Mouse (Mus musculus) embryonic facial prominence, embryonic 13.5 days (tissue): Measurements from ENCODE around the gene Mpp2. TPM values are rescaled to one million over a fixed set of nuclear protein-coding genes. Genes with fewer than 3 reads are reported as not detected.

ENCODE experiments used
- ATAC-seq: fragments of 200-750 bp; cut with Nextera tagmentation; 2 replicates; pipeline ENCODE4 v1.8.0; 2017; ENCODE audit warnings: low read depth; ENCODE audit not compliant: insufficient number of reproducible peaks, insufficient read depth, low FRiP score, low TSS enrichment
- H3K27ac ChIP-seq: fragments of 300-500 bp; sonication (generic); 2 replicates; pipeline ENCODE4 v1.5.1; 2015; ENCODE audit warnings: moderate library complexity, mild to moderate bottlenecking, inconsistent platforms
- H3K27me3 ChIP-seq: fragments of 300-500 bp; sonication (generic); 2 replicates; pipeline ENCODE4 v1.6.1; 2015; ENCODE audit warnings: mild to moderate bottlenecking, inconsistent platforms
- H3K36me3 ChIP-seq: fragments of 300-500 bp; sonication (generic); 2 replicates; pipeline ENCODE4 v1.6.1; 2015; ENCODE audit warnings: mild to moderate bottlenecking, inconsistent platforms
- H3K4me1 ChIP-seq: fragments of 300-500 bp; sonication (generic); 2 replicates; pipeline ENCODE4 v1.6.1; 2015; ENCODE audit warnings: inconsistent platforms
- H3K4me2 ChIP-seq: fragments of 300-500 bp; sonication (generic); 2 replicates; pipeline ENCODE4 v1.6.1; 2015; ENCODE audit warnings: moderate library complexity, mild to moderate bottlenecking, inconsistent platforms
- H3K4me3 ChIP-seq: fragments of 300-500 bp; sonication (generic); 2 replicates; pipeline ENCODE4 v1.5.1; 2015; ENCODE audit warnings: mild to moderate bottlenecking, inconsistent platforms
- H3K9ac ChIP-seq: fragments of 300-500 bp; sonication (generic); 2 replicates; pipeline ENCODE4 v1.6.1; 2015; ENCODE audit warnings: mild to moderate bottlenecking, inconsistent platforms
- H3K9me3 ChIP-seq: fragments of 300-500 bp; sonication (generic); 2 replicates; pipeline ENCODE4 v1.6.1; 2016; ENCODE audit warnings: inconsistent platforms
- WGBS: fragments of 180-500 bp; shearing (Covaris S2); methylation state at CpG from one replicate; pipeline ENCODE4 v1.1.7; 2015; ENCODE audit warnings: mixed read lengths; 5-methylcytosine and 5-hydroxymethylcytosine counted together
- polyA plus RNA-seq: library from polyadenylated mRNA; unstranded; fragments of >200 nt; fragmentation: Nextera tagmentation; extraction: Ambion mirVana; gene quantifications from 2 replicates; pipeline ENCODE4 v1.2.1, GENCODE M21; 2015

Mpp2 gene
- polyA plus RNA-seq, 1 experiment from 2014 or later = 10.3 TPM

- H3K27ac ChIP-seq = no peak overlapping the region
- H3K9me3 ChIP-seq = no peaks in the 10 kb centered on the region
- H3K9ac ChIP-seq = no peak overlapping the region
- no peaks in the 10 kb centered on the region for H3K36me3 ChIP-seq
- no peak overlapping the region for H3K4me3 ChIP-seq
- WGBS = 82% methylated on average over 4 of the region's 4 CpGs
- H3K4me1 ChIP-seq = peaks cover 18% of the 10 kb centered on the region; the same call in 1 of the 2 replicates
- H3K4me2 ChIP-seq = no peak overlapping the region
- H3K27me3 ChIP-seq = 0 out of 2 replicates have a peak, but pooled peaks cover 12% of the 10 kb centered on the region
- ATAC-seq = no peak
These were observed 63.4 kb downstream of the Mpp2 start for GRCm38 (mm10) chr11:102024875-102025274.

- H3K4me3 ChIP-seq = no peak overlapping the region
- H3K27ac ChIP-seq = no peak overlapping the region
- no peak overlapping the region for H3K4me2 ChIP-seq
- no peak for ATAC-seq
- H3K27me3 ChIP-seq = 0 out of 2 replicates have a peak, but pooled peaks cover 10% of the 10 kb centered on the region
- peaks cover 18% of the 10 kb centered on the region; the same call in 1 of the 2 replicates for H3K4me1 ChIP-seq
- H3K36me3 ChIP-seq = no peaks in the 10 kb centered on the region
- 81% methylated on average over 6 of the region's 6 CpGs for WGBS
- no peak overlapping the region for H3K9ac ChIP-seq
- H3K9me3 ChIP-seq = no peaks in the 10 kb centered on the region
These were observed 64.1 kb downstream of the Mpp2 start for GRCm38 (mm10) chr11:102024084-102024758.

- Histone ChIP-seq H3K4me2 (no peak overlapping the region), H3K9ac (no peak overlapping the region), H3K36me3 (no peaks in the 10 kb centered on the region), H3K4me3 (no peak overlapping the region), H3K4me1 (peaks cover 18% of the 10 kb centered on the region; the same call in 1 of the 2 replicates), H3K27me3 (0 out of 2 replicates have a peak, but pooled peaks cover 10% of the 10 kb centered on the region), H3K9me3 (no peaks in the 10 kb centered on the region), H3K27ac (no peak overlapping the region)
- no peak for ATAC-seq
- WGBS = 76% methylated on average over 13 of the region's 13 CpGs
These were observed 64.9 kb downstream of the Mpp2 start for GRCm38 (mm10) chr11:102023406-102023805.

GRCm38 (mm10) chr11:102021196-102021595, 67.1 kb downstream of the Mpp2 start:
- Histone ChIP-seq H3K27ac (no peak overlapping the region), H3K36me3 (0 out of 2 replicates have a peak, but pooled peaks cover 3% of the 10 kb centered on the region), H3K4me2 (no peak overlapping the region), H3K9me3 (no peaks in the 10 kb centered on the region), H3K27me3 (0 out of 2 replicates have a peak, but pooled peaks cover 7% of the 10 kb centered on the region), H3K4me3 (no peak overlapping the region), H3K4me1 (peaks cover 9% of the 10 kb centered on the region; the same call in 1 of the 2 replicates), H3K9ac (no peak overlapping the region)
- ATAC-seq = no peak
- 38% methylated on average over 5 of the region's 5 CpGs for WGBS

- no peak overlapping the region for H3K9ac ChIP-seq
These were observed 68.6 kb downstream of the Mpp2 start for GRCm38 (mm10) chr11:102019736-102020135.

GRCm38 (mm10) chr11:102016136-102016535, 72.2 kb downstream of the Mpp2 start:
- H3K9me3 ChIP-seq = no peaks in the 10 kb centered on the region
- no peaks in the 10 kb centered on the region for H3K27me3 ChIP-seq
- H3K36me3 ChIP-seq = peaks cover 5% of the 10 kb centered on the region; the same call in 1 of the 2 replicates
- no peak overlapping the region for H3K9ac ChIP-seq
- no peak overlapping the region for H3K4me3 ChIP-seq
- no peak overlapping the region for H3K27ac ChIP-seq
- H3K4me1 ChIP-seq = peaks cover under 1% of the 10 kb centered on the region; the same call in 1 of the 2 replicates
- no peak overlapping the region for H3K4me2 ChIP-seq
- ATAC-seq = no peak
- WGBS = 92% methylated on average over 1 of the region's 1 CpGs

More at GRCm38 (mm10) chr11:102019736-102020135, 68.6 kb downstream of the Mpp2 start:
- Histone ChIP-seq H3K4me1 (peaks cover 4% of the 10 kb centered on the region; the same call in 1 of the 2 replicates), H3K4me3 (no peak overlapping the region), H3K36me3 (0 out of 2 replicates have a peak, but pooled peaks cover 3% of the 10 kb centered on the region), H3K4me2 (no peak overlapping the region), H3K9me3 (no peaks in the 10 kb centered on the region), H3K27ac (no peak overlapping the region), H3K27me3 (no peaks in the 10 kb centered on the region)
- ATAC-seq = no peak
- 74% methylated on average over 9 of the region's 9 CpGs for WGBS

- no peak overlapping the region for H3K9ac ChIP-seq
- no peak overlapping the region for H3K4me3 ChIP-seq
- H3K4me2 ChIP-seq = no peak overlapping the region
- H3K27ac ChIP-seq = no peak overlapping the region
- H3K4me1 ChIP-seq = no peaks in the 10 kb centered on the region
- no peak for ATAC-seq
- H3K9me3 ChIP-seq = no peaks in the 10 kb centered on the region
- H3K36me3 ChIP-seq = peaks cover 9% of the 10 kb centered on the region; the same call in 1 of the 2 replicates
- no peaks in the 10 kb centered on the region for H3K27me3 ChIP-seq
- WGBS = 56% methylated on average over 6 of the region's 6 CpGs
These were observed 72.8 kb downstream of the Mpp2 start for GRCm38 (mm10) chr11:102015472-102015871.

GRCm38 (mm10) chr11:102013201-102013600, 75.1 kb downstream of the Mpp2 start:
- Histone ChIP-seq H3K4me1 (no peaks in the 10 kb centered on the region), H3K4me3 (no peak overlapping the region), H3K27ac (no peak overlapping the region), H3K36me3 (peaks cover 12% of the 10 kb centered on the region; the same call in 1 of the 2 replicates), H3K9ac (no peak overlapping the region), H3K4me2 (no peak overlapping the region), H3K9me3 (no peaks in the 10 kb centered on the region), H3K27me3 (no peaks in the 10 kb centered on the region)
- no peak for ATAC-seq
- WGBS = 84% methylated on average over 8 of the region's 8 CpGs

- Histone ChIP-seq H3K27ac (no peak overlapping the region), H3K9me3 (no peaks in the 10 kb centered on the region), H3K4me3 (no peak overlapping the region), H3K9ac (no peak overlapping the region), H3K36me3 (peaks cover 11% of the 10 kb centered on the region; the same call in 1 of the 2 replicates), H3K4me2 (no peak overlapping the region), H3K4me1 (no peaks in the 10 kb centered on the region), H3K27me3 (no peaks in the 10 kb centered on the region)
- WGBS = 73% methylated on average over 8 of the region's 8 CpGs
- ATAC-seq = no peak
These were observed 76.8 kb downstream of the Mpp2 start for GRCm38 (mm10) chr11:102011510-102011909.

GRCm38 (mm10) chr11:102010140-102010539, 78.2 kb downstream of the Mpp2 start:
- no peak overlapping the region for H3K4me3 ChIP-seq
- no peak for ATAC-seq
- no peak overlapping the region for H3K4me2 ChIP-seq
- H3K4me1 ChIP-seq = no peaks in the 10 kb centered on the region
- H3K27ac ChIP-seq = no peak overlapping the region
- WGBS = 70% methylated on average over 13 of the region's 13 CpGs
- no peaks in the 10 kb centered on the region for H3K27me3 ChIP-seq
- peaks cover 11% of the 10 kb centered on the region; the same call in 1 of the 2 replicates for H3K36me3 ChIP-seq
- H3K9ac ChIP-seq = no peak overlapping the region
- H3K9me3 ChIP-seq = no peaks in the 10 kb centered on the region

- Histone ChIP-seq H3K27me3 (no peaks in the 10 kb centered on the region), H3K36me3 (peaks cover 16% of the 10 kb centered on the region)
These were observed 79.2 kb downstream of the Mpp2 start for GRCm38 (mm10) chr11:102008954-102009637.

More at GRCm38 (mm10) chr11:102008954-102009637, 79.2 kb downstream of the Mpp2 start:
- Histone ChIP-seq H3K4me2 (no peak overlapping the region), H3K27ac (no peak overlapping the region), H3K4me1 (no peaks in the 10 kb centered on the region), H3K9me3 (no peaks in the 10 kb centered on the region), H3K9ac (no peak overlapping the region), H3K4me3 (no peak overlapping the region)
- no peak for ATAC-seq
- 81% methylated on average over 15 of the region's 15 CpGs for WGBS
